8 mouse cellular contexts compared by ENCODE assay signal in genomic region chr8:95435471-95435870, GRCm38 (mm10). TPM values are rescaled to one million over a fixed set of nuclear protein-coding genes. Genes with fewer than 3 reads are reported as not detected.
DNase-seq lines count a peak whose midpoint lies in the region; ATAC-seq lines count a peak whose summit lies in the region.

No protein-coding gene starts in this region.

- no peak overlapping the region for H3K27ac ChIP-seq in heart, embryonic 10.5 days
- no peak overlapping the region for H3K27ac ChIP-seq in neural tube, embryonic 12.5 days
- no peak overlapping the region for H3K27ac ChIP-seq in liver, embryonic 13.5 days

- no peaks in the 10 kb centered on the region for H3K9me3 ChIP-seq in heart, embryonic 10.5 days
- H3K9me3 ChIP-seq in neural tube, embryonic 12.5 days = no peaks in the 10 kb centered on the region
- no peaks in the 10 kb centered on the region for H3K9me3 ChIP-seq in liver, embryonic 13.5 days (replicated peaks)

- H3K4me3 ChIP-seq in heart, embryonic 10.5 days = peak overlapping the region; percentile 97; the same call in 1 of the 2 replicates
- H3K4me3 ChIP-seq in neural tube, embryonic 12.5 days = no peak overlapping the region
- H3K4me3 ChIP-seq in liver, embryonic 13.5 days (replicated peaks) = peak overlapping the region; percentile 90; the same call in 1 of the 2 replicates

- peaks cover 34% of the 10 kb centered on the region for H3K4me1 ChIP-seq in heart, embryonic 10.5 days
- H3K4me1 ChIP-seq in neural tube, embryonic 12.5 days = peaks cover 32% of the 10 kb centered on the region
- peaks cover 62% of the 10 kb centered on the region for H3K4me1 ChIP-seq in liver, embryonic 13.5 days (replicated peaks)

- WGBS in heart, embryonic 10.5 days = 95% methylated on average over 9 of the region's 9 CpGs
- WGBS in neural tube, embryonic 12.5 days = 94% methylated on average over 9 of the region's 9 CpGs
- 89% methylated on average over 9 of the region's 9 CpGs for WGBS in liver, embryonic 13.5 days (ENCODE audit: insufficient replicate concordance)

- no peak overlapping the region for H3K9ac ChIP-seq in neural tube, embryonic 12.5 days
- H3K9ac ChIP-seq in liver, embryonic 13.5 days = no peak overlapping the region

- peak overlapping the region; percentile 85; the same call in 1 of the 2 replicates for H3K4me2 ChIP-seq in neural tube, embryonic 12.5 days (replicated peaks)
- peak overlapping the region; percentile 95 for H3K4me2 ChIP-seq in liver, embryonic 13.5 days

- ATAC-seq in neural tube, embryonic 12.5 days (ENCODE audit: low FRiP score, low read depth) = no peak
- ATAC-seq in liver, embryonic 13.5 days (ENCODE audit: low read depth) = no peak

- DNase-seq in heart, embryonic 10.5 days (ENCODE audit: low spot score) = no peak
- no peak for DNase-seq in heart, postnatal 10 days
- no peak for DNase-seq in neural tube, embryonic 10.5 days (ENCODE audit: extremely low spot score, low spot score)
- no peak for DNase-seq in liver, embryonic 13.5 days
- no peak for DNase-seq in thymus, postnatal 25 days
- DNase-seq in adrenal gland, adult 2 months = no peak
- no peak for DNase-seq in thymus, postnatal 4 days

- H3K27me3 ChIP-seq in heart, embryonic 10.5 days (ENCODE audit: insufficient read depth, poor library complexity, severe bottlenecking) = no peaks in the 10 kb centered on the region
- H3K27me3 ChIP-seq in neural tube, embryonic 12.5 days (replicated peaks) = no peaks in the 10 kb centered on the region
- no peaks in the 10 kb centered on the region for H3K27me3 ChIP-seq in liver, embryonic 13.5 days

- H3K36me3 ChIP-seq in heart, embryonic 10.5 days = peaks cover 2% of the 10 kb centered on the region; the same call in 1 of the 2 replicates
- H3K36me3 ChIP-seq in neural tube, embryonic 12.5 days = no peaks in the 10 kb centered on the region
- no peaks in the 10 kb centered on the region for H3K36me3 ChIP-seq in liver, embryonic 13.5 days

- intact Hi-C loops in heart, postnatal 10 days (cut with DNase I) = loop anchor here (2.0 to 10.0 kb wide), 3 partner anchors 52 to 259 kb away; no protein-coding TSS in a partner anchor

RNA-seq across cellular contexts. Expression of gene Cfap20, which starts 0.8 kb away (rescaled TPM):
- 126 and 129 TPM in 2 replicates for polyA plus RNA-seq in heart, embryonic 10.5 days (2016; fragmentation: Nextera tagmentation; extraction: Ambion mirVana)
- 10 to 100 TPM; 42.7 to 57.6 TPM for total RNA-seq in heart, postnatal 10 days (2021)
- polyA plus RNA-seq in neural tube, embryonic 12.5 days (2016; fragmentation: Nextera tagmentation; extraction: Ambion mirVana) = 124 and 127 TPM in 2 replicates
- polyA plus RNA-seq in liver, embryonic 13.5 days (2015; fragmentation: Nextera tagmentation; extraction: Ambion mirVana) = 41.2 TPM in 2 replicates
- total RNA-seq in adrenal gland, adult 2 months (2021) = 10 to 100 TPM; 40.7 to 42.4 TPM
- polyA plus RNA-seq in adrenal gland, adult 2 months (2012; rRNA removed) = 49.1 and 62.3 TPM in 2 replicates

RNA-seq across cellular contexts. Expression of gene Csnk2a2, which starts 54.4 kb away (rescaled TPM):
- 7.4 and 11.5 TPM in 2 replicates for polyA plus RNA-seq in heart, embryonic 10.5 days (2016; fragmentation: Nextera tagmentation; extraction: Ambion mirVana)
- total RNA-seq in heart, postnatal 10 days (2021) = 10 to 100 TPM; 44.3 to 44.7 TPM
- polyA plus RNA-seq in neural tube, embryonic 12.5 days (2016; fragmentation: Nextera tagmentation; extraction: Ambion mirVana) = 9.1 and 12.6 TPM in 2 replicates
- polyA plus RNA-seq in liver, embryonic 13.5 days (2015; fragmentation: Nextera tagmentation; extraction: Ambion mirVana) = 4.9 and 6.2 TPM in 2 replicates
- total RNA-seq in adrenal gland, adult 2 months (2021) = 10 to 100 TPM; 59.4 to 86.9 TPM
- polyA plus RNA-seq in adrenal gland, adult 2 months (2012; rRNA removed) = 10.0 and 13.9 TPM in 2 replicates
